Mouse (Mus musculus): ENCODE data around the gene Zkscan3.

Zkscan3 gene

DNA sequence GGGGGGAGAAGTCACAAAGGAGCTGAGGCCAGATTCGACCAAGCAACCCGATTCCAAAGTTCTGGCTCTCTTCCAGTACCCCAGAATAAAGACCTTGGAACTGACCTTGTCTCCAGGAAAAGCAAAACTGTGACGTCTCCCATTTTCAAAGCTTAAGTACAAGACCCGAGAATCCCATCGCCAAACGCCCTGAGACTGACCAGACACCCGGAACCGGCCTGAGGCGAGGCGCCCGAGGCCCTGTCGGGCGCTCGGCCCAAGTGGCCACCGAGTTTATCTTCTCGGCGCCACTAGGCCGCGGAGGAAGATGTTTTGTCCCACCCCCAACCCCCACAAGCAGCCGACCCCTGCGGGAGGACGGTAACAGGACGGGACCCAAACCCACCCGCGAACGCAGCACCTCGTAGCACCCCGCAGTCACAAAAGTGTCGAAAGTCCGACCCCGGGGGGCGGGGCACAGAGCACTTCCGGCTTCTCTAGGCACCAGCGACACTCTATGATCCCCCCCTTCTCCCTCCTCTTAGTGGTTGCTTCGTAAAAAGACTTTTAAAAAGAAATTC lies at the start of gene Zkscan3:
Gene Zkscan3, minus strand, starts transcription at position 469 of the 560 bp plus-strand sequence.
- peak; percentile 75 for DNase-seq (ENCODE audit: low read depth)

DNA sequence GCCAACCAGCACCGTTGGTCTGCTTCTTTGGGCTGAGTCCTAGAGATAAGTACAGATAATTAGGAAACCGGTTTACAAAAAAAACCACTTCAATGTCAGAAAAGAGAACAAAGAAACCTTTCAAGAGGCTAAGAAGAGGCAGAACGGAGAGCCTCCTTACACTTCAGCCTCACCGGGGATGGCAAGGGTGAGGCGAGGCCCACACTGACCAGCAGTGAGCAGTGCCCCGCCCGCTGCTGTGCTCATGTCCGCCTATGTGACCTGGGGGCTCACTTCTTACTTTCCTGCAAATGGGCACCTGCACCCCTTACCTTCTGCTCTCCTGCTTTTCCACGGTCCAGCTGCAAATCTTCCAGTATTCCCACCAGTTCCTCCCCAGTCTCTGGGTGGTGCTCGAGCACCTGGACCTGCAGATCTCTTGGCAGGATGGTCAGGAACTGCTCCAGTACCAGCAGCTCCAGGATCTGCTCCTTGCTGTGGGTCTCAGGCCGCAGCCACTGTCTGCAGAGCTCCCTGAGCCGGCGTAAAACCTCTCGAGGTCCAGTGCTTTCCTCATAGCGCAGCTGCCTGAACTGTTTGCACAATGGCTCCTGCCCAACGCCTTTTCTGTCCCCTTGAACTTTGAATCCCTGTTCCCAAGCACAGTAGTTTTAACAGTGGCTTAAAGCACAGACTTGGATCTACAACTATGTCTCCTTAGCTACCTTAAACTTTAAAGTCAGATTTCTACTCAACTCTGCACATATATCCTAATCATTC lies 45.5 kb upstream of the Zkscan3 start:
- DNase-seq (ENCODE audit: low read depth) = no peak

DNA sequence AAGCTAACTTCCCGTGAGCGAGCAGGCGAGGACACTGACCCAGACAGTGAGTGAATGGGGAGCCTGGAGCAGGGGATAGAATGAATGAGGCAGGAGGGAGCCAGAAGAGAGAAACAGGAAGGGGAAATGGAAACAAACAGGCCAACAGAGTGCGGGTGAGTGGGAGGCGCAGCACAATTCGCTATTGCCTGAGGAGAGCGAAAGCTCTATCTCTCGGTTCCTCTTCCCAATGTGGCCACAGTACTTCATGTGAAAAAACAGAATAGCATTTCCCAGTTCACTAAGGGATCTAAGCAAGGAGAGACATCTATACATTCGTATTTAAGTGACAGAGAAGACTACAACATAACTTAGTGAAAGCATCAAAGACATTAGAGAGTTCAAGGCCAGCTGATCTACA lies 44.2 kb upstream of the Zkscan3 start:
- no peak for DNase-seq (ENCODE audit: low read depth)

DNA sequence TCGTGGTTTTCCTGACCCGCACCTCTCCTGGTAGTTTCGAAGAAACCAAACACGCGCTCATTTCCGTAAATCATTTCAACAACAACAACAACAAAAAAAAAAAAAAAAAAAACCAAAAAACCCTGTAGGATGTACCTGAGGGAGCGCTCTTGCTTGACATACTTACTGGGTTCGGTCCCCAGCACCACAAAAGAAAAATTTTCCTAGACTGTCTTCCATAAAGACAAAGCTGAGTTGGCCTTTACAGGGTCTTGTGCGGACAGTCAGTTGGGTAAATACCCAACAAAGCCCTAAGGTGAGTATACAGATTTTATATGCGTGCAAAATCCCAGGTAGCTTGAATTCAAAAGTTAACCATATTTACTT lies 38.6 kb upstream of the Zkscan3 start:
- DNase-seq (ENCODE audit: low read depth) = no peak

DNA sequence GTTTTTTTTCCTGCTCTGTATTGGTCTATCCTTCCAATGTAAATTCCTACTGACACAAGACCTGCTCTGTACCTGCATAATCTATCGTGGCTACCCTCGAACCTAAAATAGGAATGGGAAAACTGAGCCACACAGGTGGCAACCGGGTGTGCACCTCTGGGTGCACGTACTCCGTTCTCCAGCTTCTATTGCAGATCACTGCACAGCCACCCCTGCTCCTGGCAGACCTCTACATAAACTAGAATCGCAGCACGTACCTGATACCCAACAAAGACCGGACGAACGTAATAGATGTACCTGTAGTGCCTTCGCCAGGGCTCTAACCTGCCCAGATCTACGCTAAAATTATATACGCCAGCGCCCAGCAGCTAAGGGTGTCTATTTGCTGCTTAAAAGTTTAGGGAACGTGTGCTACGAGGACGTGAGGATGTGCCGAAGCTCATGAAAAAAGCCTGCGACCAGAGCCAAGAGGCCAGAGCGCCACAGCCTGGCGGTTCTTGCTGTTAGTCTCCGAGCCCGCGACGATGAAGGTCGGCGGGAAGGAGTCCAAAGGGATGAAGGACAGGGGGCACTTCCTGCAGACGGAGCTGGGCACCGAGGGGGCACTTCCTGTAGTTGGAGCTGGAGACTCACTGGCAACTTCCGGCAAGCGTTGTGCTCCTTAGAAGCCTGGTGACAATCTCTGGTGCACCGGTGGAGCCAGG lies 38.1 kb upstream of the Zkscan3 start, which contains the start of gene Pgbd1:
Gene Pgbd1, minus strand, starts transcription at position 556 of the 704 bp plus-strand sequence.
- peak; percentile 69 for DNase-seq (ENCODE audit: low read depth)

DNA sequence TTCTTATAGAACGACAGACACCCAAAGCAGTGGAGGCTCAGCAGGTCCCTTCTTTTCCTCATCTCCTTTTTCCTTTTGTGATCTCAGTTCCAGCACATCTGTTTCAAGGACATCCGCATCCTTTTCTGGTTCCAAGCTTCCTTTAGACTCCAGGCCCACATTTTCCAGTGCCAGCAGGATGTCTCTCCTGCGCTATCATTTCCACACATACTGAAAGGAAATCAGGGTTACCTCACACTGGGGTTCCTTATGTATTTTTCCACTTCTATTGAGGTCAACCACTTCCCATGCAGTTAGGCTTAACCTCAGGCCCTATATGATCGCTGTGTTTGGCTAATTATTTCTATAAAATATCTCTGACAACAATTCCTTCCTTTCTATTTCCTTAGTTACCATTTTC lies 32.9 kb upstream of the Zkscan3 start:
- no peak for DNase-seq (ENCODE audit: low read depth)

DNA sequence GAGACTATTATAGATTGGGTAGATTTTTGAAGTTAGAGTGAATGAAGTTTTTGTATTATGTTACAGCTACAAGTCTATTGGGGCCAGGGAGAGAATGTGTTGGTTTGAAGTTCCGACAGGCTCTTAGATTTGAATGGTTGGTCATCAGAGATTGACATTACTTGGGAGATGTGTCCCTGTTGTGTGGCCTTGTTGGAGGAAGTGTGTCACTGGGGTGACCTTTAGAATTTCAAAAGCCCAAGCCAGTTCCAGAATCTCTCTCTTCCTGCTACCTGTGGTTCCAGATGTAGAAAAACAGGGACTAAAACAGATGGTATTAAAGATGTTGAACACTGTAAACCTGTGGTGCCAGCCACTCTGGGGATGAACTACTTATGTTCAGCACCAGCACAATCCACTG lies 25.1 kb upstream of the Zkscan3 start:
- no peak for DNase-seq (ENCODE audit: low read depth)

DNA sequence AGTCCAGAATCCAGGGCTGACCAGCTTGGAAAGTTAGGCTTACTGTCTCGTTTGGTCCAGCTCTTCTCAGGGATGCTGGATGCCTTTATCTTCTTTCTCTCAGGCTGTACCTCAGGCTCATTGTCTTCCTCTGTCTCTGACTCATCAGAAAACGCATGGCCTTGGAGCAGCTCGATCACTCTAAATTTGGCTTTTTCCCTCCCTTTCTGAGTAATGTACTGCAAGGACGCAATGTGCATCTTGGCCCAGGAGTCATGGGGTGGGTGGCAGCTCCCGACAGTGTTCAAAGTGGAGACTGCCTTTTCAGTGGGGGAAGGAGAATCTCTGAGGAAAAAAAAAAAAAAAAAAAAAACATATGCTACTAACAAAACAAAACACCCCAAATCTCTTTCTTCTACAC lies 20.7 kb upstream of the Zkscan3 start:
- no peak for DNase-seq (ENCODE audit: low read depth)

DNA sequence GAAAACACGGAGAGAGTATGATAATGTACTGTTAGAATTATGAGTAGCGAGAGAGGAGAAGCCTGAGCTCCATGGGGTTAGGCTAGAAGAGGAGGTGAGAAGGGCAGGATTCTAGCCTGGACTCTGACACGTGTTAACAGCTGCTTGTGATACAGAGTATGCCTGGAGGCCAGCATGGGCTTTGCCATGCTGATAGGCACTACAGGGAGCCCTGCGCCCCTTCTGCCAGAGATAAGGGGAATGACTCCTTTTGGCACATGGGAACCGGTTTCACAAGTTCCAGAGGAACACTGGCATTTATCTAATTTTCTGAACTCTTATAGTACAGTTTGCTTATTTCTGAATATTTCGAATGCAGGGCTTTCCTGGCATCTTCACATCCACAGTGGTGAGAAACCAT lies 16.3 kb upstream of the Zkscan3 start:
- DNase-seq (ENCODE audit: low read depth) = peak; percentile 52

DNA sequence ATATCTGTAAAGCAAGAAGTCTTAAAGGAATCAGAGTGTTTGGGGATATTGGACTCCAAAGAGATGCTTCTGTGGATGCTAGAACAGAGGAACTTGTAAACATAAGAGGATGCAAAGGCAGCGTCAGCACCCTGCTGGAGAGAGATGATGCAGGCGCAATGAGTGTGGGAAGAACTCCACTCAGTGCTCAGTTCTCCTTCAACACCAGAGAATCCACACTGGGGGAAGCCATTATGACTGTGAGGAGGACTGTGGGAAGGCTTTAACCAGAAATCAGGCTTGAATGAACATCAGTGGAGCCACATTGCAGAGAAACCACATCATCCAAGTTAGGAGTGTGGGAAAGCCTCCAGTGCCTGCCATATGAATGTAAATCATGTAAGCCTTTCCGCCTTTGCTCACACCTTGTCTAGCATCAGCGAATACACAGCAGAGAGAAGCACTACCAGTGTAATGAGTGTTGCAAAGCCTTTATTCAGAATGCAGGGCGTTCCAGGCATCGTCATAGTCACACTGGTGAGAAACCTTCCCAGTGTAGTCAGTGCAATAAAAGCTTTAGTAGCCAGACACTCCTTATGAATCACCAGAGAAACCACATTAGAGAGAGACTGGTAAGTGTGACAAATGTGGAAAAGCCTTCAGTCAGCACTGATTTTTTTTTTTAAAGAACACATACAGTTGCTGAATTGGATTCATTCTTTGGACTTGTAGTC lies 14.9 kb upstream of the Zkscan3 start:
- no peak for DNase-seq (ENCODE audit: low read depth)

DNA sequence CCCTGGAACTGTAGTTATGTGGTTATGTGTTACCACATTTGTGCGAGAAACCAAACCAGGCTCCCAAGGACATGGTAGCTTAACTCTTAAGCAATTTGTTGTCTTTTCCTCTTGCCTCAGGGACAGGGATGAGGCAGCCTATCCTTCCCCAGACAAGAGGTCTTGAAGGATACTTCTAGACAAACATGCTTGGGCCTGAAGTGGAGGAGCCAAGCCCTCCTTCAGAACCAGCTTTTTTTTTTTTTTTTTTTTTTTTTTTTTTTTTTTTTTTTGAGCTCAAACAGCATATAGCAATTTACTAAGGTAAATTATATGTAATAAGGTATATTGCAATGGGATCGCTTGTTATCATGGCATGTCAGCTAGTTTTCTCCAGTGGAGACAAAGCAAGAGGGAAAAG lies 13.2 kb upstream of the Zkscan3 start:
- no peak for DNase-seq (ENCODE audit: low read depth)

DNA sequence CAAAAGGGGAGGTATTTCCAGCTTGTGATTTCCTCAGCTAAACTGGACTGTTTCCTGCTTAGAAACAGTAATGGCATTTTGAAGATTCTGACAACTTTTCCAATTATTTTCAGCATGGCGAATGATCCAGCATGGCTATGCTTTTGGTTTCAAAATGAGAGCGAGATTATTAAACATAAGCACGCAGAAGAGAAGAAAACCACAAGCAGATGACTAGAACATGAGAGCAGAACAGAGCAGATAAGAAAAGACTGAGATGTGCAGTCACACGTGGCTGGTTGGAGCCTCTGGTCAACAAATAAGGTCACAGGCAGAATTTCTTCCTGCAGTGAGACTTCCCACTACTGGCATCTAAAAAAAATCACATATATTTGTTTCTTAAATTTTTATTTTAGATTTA lies 12.7 kb upstream of the Zkscan3 start:
- DNase-seq (ENCODE audit: low read depth) = peak; percentile 38

DNA sequence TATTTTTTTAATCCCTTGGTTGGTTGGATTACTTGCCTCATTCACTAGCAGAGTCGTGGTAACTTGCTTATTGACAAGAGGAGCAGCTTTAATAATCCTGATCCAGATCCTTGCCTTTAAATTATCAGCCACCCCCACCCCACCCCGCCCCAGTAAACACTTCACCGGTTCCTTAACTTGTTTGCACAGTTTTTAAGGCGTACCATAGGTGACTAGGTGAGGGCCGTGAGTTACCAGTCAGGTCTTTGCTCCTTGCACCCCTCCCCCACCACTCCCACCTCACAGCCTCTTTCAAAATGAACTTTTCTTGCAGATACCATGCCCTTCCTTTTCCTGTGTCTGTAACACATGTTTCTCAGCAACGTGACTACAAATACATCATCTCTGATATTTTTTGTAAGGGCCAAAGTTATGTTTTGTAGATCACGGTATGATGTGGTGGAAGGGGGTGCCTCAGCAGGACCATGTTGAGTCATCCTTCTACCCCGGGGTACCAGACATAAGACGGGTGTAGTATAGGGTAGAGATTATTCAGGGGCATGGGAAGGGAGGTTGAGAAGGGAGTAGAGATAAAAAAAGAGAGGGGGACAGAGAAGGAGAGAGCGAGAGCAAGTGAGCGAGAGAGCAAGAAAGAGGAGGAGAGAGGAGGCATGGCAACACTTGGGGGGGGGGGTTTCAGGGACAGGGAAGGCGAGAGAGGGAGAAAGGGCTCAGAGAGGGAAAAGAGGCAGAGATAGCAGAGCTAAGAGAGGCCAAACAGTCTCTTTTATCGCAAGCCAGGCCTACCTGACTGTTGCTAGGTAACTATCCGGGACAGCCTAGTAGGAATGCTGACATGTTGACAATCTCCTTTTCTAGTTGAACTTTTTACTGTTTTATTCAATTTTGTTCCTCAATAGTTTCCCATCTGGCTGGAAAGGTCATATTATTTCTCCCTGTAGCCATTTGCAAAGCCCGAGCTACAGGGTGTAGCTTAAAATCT lies 12.0 kb upstream of the Zkscan3 start:
- peak; percentile 44 for DNase-seq (ENCODE audit: low read depth)

DNA sequence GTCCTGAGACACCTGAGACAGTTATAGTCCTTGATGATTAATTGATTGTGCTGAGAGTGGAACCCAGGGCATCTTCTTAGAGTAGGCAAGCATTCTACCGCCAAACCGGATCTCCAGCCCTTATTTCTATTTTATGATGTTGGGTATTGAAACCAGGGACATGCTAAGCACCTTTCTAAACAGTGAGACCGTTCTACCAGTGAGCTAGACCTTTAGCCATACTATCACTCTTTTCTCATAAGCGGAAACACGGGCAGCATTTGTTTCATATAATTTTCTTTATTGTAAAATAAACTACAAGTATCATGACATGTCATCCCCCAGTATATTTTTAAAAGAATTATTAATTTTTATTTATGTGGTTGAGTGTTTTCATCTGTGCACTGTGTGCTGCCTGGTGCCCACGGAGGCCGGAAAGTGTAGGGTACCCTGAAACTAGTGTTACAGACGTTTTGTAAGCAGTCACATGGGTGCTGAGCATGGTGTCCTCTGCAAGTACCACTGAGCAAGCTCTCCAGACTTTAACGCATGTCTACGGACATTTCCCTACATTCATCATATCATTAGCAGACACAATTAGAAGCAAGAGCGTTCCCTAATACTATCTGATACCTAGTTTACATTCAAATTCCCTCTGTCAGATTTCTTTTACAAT lies 6.4 kb upstream of the Zkscan3 start:
- no peak for DNase-seq (ENCODE audit: low read depth)

DNA sequence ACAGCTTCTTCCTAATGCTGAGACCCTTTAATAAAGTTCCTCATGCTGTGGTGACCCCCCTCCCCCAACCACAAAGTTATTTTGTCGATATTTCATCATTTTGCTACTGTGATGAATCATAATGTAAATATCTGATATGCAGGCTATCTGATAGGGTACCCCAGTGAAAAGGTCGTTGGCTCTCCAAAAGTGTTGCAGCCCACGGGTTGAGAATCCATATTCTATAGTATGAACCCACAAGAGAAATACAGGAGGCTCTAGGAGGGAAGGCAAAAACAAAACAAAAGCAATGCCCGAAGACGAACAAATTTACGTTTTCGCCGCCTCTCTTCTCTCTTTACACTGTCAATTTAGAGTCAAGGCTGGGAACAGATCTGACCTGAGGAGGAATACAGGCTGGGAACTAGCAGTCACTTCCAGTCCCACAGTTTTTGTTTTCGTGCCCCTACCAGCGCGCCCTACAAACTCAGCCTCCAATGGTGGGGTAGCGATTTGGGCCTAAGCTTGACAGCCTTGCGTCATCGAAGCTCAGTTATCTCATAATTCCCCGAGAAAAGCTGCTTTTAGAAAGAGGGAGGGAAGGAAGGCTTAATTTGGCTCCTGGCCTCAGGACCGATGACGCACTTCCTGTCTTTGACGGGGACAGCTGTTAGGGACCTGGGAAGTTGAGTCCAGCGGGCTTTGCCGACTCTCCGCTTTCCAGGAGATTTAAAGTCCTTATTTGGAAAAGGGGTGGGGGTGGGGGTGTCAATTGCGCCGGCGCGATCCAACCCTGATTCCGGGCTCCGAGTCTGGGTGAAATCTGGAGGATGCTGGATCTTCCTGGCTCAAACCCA lies 5.6 kb upstream of the Zkscan3 start:
- peak; percentile 55 for DNase-seq (ENCODE audit: low read depth)

DNA sequence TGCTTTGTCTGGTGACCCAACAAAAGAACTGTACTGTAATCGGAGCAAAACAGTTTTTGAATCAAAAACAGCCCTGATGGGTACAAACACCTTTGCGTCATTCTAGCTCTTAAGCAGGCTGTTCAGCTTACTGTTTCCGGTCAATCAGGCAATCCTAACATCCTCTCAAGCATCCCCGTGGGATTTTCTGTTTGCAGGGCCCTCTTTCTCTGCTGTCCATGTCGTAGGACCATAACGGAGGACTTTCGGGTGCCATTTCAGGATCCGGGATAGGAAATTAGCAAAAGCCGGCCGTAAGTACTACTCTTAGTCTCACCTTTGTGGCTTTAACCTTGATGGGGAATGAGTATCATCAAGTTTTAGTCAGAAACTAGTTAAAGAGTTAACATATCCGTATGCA lies 4.8 kb upstream of the Zkscan3 start:
- no peak for DNase-seq (ENCODE audit: low read depth)

DNA sequence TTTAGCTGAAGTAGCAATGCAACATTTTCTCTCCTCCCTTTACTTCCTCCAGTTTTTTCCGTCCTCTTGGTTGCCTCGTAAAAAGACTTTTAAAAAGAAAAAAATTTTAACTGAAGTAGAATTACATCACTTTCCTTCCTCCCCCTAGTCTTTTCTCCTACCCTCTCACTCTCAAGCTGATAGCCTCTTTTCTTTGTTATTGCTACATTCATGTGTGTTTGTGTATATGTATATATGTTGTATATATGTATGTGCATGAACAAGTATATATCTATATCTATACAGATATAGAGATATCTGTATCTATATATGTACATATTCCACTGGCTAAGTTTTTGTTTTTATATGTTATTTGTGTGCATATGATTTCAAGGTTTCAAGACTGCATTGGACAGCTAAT lies 293 bp upstream of the Zkscan3 start:
- no peak for DNase-seq (ENCODE audit: low read depth)

DNA sequence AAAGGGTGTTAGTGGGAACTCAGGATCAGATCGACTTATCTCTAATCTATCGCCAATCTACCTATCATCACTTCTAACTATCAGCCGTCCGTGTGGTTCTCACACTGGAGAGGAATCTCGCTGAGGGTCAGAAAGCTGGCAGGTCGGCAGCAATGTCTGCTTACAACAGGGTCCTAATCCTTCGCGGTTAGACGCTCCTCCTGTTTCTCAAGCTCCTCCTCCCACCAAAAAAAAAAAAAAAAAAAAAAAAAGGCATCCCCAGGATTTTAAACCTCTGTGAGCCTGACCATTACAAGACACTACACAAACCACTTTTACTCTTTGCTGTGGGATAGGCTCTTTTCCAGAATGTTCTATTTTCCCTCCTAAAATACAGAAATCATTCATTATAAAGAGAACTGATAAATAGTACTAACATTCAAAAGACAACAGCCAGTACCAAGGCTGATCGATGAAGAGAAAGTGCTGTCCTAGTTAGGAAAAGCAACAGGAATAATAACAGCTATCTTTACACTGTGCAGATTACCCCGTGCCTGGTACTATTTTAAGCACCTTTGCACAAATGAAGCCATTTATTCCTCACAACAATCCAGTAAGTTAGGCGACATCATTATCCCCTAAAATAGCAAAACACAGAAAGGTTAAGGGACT lies 794 bp downstream of the Zkscan3 start:
- DNase-seq (ENCODE audit: low read depth) = no peak

DNA sequence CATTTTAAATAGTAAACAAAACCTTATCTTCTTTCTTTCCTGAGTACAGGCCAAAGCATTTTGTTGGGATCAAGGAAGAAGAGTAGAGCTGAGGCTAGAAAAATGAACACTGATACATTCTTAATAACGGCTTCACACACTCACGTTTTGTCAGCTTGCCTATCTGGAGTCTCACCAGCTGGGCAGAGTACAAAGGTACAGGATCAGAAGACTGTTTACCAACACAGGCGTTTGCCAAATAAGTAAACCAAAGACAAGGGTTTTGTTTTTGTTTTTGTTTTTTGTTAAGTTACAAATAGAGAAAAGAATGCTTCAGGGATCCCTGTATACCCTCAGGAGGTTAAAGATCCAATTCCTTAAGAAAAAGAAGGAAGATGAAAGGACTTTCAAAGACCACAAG lies 1.4 kb downstream of the Zkscan3 start:
- no peak for DNase-seq (ENCODE audit: low read depth)

DNA sequence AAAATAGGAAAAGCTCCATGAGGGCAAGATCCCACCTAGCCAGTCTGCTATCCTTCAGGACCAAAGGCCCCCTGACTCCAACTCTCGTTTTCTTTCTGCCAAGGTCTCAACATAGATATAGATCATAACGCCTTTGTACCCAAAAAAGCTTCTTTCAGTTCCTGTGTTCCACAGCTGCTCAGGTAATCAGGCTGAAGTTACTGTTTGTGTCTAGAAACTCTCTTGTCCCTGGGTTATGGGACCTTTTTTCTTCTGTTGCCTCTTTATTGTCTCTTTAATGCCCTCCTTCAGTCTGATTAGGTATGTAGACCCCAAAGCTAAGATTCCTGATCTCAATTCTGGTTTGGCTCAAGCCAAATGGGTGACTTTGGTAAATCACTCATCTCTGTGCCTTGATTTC lies 5.1 kb downstream of the Zkscan3 start:
- no peak for DNase-seq (ENCODE audit: low read depth)

Measured in c-Kit-positive CD71-positive TER-119-negative erythroid progenitor cells, embryonic 14.5 days (primary cell).